Mouse (Mus musculus): ENCODE data around the gene Egfl6.

GRCm38 (mm10) chrX:166564900-166565299, 20.6 kb downstream of the Egfl6 start:
- TF ChIP-seq CTCF (IDR thresholded peaks at IDR 0.05; ENCODE audit: insufficient read depth, low read length) (no peak), POLR2A (IDR thresholded peaks at IDR 0.05; ENCODE audit: borderline replicate concordance, extremely low read depth, low read depth, low read length) (no peak)
